Mouse (Mus musculus): Measurements from ENCODE around the gene Usp43.

DNA sequence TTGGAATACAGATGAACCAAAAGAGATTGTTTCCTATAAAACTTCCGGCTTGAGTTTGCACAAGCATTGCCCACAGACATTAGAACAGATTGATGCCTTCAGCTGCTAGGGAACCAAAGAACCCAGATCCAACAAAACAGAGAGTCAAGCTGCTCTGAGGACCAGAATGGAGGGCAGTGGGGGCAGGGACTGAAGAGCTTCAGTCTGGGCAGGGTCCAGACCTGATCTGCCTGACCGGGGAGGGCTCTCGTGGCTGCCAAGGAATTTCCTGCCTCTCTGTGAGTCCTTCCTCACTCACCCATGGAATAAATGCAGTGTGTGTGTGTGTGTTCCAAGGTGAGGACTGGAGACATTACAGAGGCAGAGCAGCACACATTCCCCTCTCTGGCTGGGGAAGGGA lies 26.3 kb upstream of the Usp43 start:
- TF ChIP-seq CTCF (IDR thresholded peaks at IDR 0.05; ENCODE audit: extremely low read depth, insufficient read depth, insufficient read length, insufficient replicate concordance) (no peak), POLR2A (IDR thresholded peaks at IDR 0.05; ENCODE audit: low read depth, low read length) (no peak)

Data from spleen, adult 2 months (tissue).